Mouse (Mus musculus) intestine, postnatal 0 days (tissue): ENCODE data around the gene Tor3a. TPM values are rescaled to one million over a fixed set of nuclear protein-coding genes. Genes with fewer than 3 reads are reported as not detected.
"Not testable (repeated sequence)": the region's sequence is repeated elsewhere in the genome, so short reads cannot be mapped to it uniquely, and the experiment has no call there.

Experiments used
- ATAC-seq: fragments of 200-750 bp; cut with Nextera tagmentation; 2 replicates; pipeline ENCODE4 v1.8.0; 2017; ENCODE audit warnings: mild to moderate bottlenecking, moderate TSS enrichment, moderate library complexity
- H3K27ac ChIP-seq: fragments of 300-500 bp; sonication (generic); 2 replicates; pipeline ENCODE4 v1.5.1; 2014; ENCODE audit warnings: mild to moderate bottlenecking, low read depth, low read length, moderate library complexity
- H3K27me3 ChIP-seq: fragments of 300-500 bp; sonication (generic); replicated peaks from 2 replicates; pipeline ENCODE4 v1.6.1; 2014; ENCODE audit warnings: low read length, mixed read lengths; ENCODE audit not compliant: control insufficient read depth, insufficient read depth
- H3K36me3 ChIP-seq: fragments of 300-500 bp; sonication (generic); 2 replicates; pipeline ENCODE4 v1.6.1; 2014; ENCODE audit warnings: mild to moderate bottlenecking, moderate library complexity; ENCODE audit not compliant: control insufficient read depth, insufficient read depth
- H3K4me1 ChIP-seq: fragments of 300-500 bp; sonication (generic); replicated peaks from 2 replicates; pipeline ENCODE4 v1.6.1; 2014; ENCODE audit warnings: antibody characterized with exemption, low read length, mixed read lengths; ENCODE audit not compliant: control insufficient read depth, insufficient read depth
- H3K4me2 ChIP-seq: fragments of 300-500 bp; sonication (generic); replicated peaks from 2 replicates; pipeline ENCODE4 v1.6.1; 2014; ENCODE audit warnings: low read depth, mild to moderate bottlenecking, moderate library complexity
- H3K4me3 ChIP-seq: fragments of 300-500 bp; sonication (generic); 2 replicates; pipeline ENCODE4 v1.5.1; 2014; ENCODE audit warnings: low read depth, low read length
- H3K9ac ChIP-seq: fragments of 300-500 bp; sonication (generic); 2 replicates; pipeline ENCODE4 v1.6.1; 2014; ENCODE audit warnings: mild to moderate bottlenecking, low read depth, low read length
- H3K9me3 ChIP-seq: fragments of 300-500 bp; sonication (generic); 2 replicates; pipeline ENCODE4 v1.6.1; 2016; ENCODE audit warnings: mixed run types; ENCODE audit not compliant: control insufficient read depth
- CTCF ChIP-seq: sonication (generic); IDR thresholded peaks from 2 replicates; pipeline ENCODE4 v1.5.1; 2016; ENCODE audit warnings: low read depth, mild to moderate bottlenecking, control low read depth, antibody characterized with exemption, moderate library complexity
- WGBS: fragments of 180-500 bp; shearing (Covaris S2); extraction: QIAGEN DNeasy Blood & Tissue Kit; methylation state at CpG from one replicate; pipeline ENCODE4 v1.1.7; 2014; 5-methylcytosine and 5-hydroxymethylcytosine counted together
- polyA plus RNA-seq: library from polyadenylated mRNA; unstranded; fragments of >200 nt; fragmentation: Nextera tagmentation; extraction: Ambion mirVana; gene quantifications from 2 replicates; pipeline ENCODE4 v1.2.1, GENCODE M21; 2015

The Tor3a gene
- polyA plus RNA-seq, 1 experiment from 2014 or later: 7.1 TPM

DNA sequence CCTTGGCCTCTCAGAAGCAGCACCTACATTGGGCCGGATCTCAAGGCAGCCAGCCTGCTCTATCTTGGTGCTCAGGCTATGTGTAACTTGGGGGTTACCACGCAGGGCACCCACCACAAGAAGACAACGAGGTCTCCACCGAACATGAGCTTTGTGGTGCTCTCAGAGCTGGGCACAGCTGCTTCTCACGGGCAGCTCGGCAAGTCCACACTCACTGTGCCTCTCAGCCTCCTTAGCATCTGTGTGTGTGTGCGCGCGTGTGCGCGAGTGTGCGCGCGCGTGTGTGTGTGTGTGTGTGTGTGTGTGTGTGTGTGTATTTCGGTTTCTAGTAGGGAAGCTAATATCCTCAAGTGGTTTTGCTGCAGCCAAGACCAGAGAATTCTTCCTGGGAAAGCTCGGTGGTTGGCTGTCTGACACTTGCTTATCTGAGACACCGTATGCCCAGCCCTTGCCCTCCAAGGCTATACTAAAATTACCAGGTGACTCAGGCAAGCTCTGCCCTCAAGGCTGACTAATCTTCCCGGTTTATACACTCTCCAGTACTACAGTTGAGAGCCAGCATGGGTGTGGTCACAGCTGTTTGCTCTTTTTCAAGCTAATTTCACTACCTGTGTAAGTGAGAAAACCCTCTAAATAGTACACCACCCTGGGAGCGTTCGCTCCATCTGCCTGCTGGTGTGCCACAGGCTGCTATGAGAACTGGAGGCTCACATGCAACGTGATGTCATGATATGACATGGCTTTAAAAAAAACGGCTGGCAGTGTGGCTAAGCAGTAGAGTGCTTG is 6.8 kb downstream of the Tor3a start:
- WGBS: 65% methylated on average over 23 of the region's 23 CpGs
- Histone ChIP-seq H3K4me1 (no peaks in the 10 kb centered on the region), H3K9ac (no peak overlapping the region), H3K4me3 (no peak overlapping the region), H3K9me3 (no peaks in the 10 kb centered on the region), H3K36me3 (no peaks in the 10 kb centered on the region; the same call in 1 of the 2 replicates), H3K27ac (no peak overlapping the region), H3K27me3 (no peaks in the 10 kb centered on the region), H3K4me2 (peak overlapping the region; percentile 39; the same call in 1 of the 2 replicates)
- no peak for TF ChIP-seq CTCF
- ATAC-seq: peak; percentile 91

DNA sequence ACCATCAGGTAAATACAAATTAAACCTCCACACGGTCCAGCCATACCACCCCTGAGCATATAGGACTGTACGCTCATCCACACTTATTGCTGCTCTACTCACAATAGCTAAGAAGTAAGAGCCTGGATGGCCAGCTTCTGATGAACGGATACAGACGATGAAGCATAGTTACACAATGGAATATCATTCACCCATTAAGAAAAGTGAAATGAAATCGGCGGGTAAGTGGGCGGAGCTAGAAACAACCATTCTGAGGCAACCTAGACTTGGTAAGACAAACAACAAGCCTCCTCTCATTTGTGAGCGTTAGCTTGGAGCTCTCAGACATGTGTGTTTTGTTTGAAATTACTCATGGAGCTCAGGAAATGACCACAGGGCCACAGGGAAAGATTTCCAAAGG is 8.4 kb downstream of the Tor3a start:
- Histone ChIP-seq H3K4me2 (no peak overlapping the region), H3K9ac (no peak overlapping the region), H3K27ac (no peak overlapping the region), H3K27me3 (no peaks in the 10 kb centered on the region), H3K9me3 (no peaks in the 10 kb centered on the region), H3K4me3 (no peak overlapping the region), H3K4me1 (no peaks in the 10 kb centered on the region), H3K36me3 (no peaks in the 10 kb centered on the region; the same call in 1 of the 2 replicates)
- no peak for TF ChIP-seq CTCF
- ATAC-seq: no peak
- WGBS: 88% methylated on average over 8 of the region's 8 CpGs

GRCm38 (mm10) chr1:156660660-156661236 is 13.4 kb downstream of the Tor3a start:
- ATAC-seq, H3K4me3 ChIP-seq, H3K9ac ChIP-seq, H3K4me1 ChIP-seq, H3K27ac ChIP-seq, H3K9me3 ChIP-seq, H3K36me3 ChIP-seq, H3K27me3 ChIP-seq: not testable (repeated sequence)
- peak overlapping the region; percentile 40; the same call in 1 of the 2 replicates for H3K4me2 ChIP-seq
- WGBS: 62% methylated on average over 17 of the region's 21 CpGs

- WGBS: 69% methylated on average over 13 of the region's 13 CpGs
- no peak for TF ChIP-seq CTCF
- H3K4me1 ChIP-seq: no peaks in the 10 kb centered on the region
- ATAC-seq: peak; percentile 8; the same call in 1 of the 2 replicates
- peak overlapping the region; percentile 47 for H3K4me2 ChIP-seq
- peaks cover 4% of the 10 kb centered on the region; the same call in 1 of the 2 replicates for H3K36me3 ChIP-seq
- H3K27me3 ChIP-seq: no peaks in the 10 kb centered on the region
- no peak overlapping the region for H3K27ac ChIP-seq
- H3K9ac ChIP-seq: no peak overlapping the region
- no peaks in the 10 kb centered on the region for H3K9me3 ChIP-seq
- no peak overlapping the region for H3K4me3 ChIP-seq
Observed at GRCm38 (mm10) chr1:156659906-156660659, 14.1 kb downstream of the Tor3a start.

- H3K36me3 ChIP-seq: peaks cover 4% of the 10 kb centered on the region; the same call in 1 of the 2 replicates
- no peaks in the 10 kb centered on the region for H3K9me3 ChIP-seq
- H3K9ac ChIP-seq: no peak overlapping the region
- H3K27ac ChIP-seq: no peak overlapping the region
- no peak for TF ChIP-seq CTCF
- no peaks in the 10 kb centered on the region for H3K27me3 ChIP-seq
- no peak overlapping the region for H3K4me3 ChIP-seq
- WGBS: 86% methylated on average over 5 of the region's 5 CpGs
- no peak overlapping the region for H3K4me2 ChIP-seq
- no peak for ATAC-seq
- no peaks in the 10 kb centered on the region for H3K4me1 ChIP-seq
Observed at GRCm38 (mm10) chr1:156658676-156659075, 15.5 kb downstream of the Tor3a start.

GRCm38 (mm10) chr1:156657523-156657922 is 16.6 kb downstream of the Tor3a start:
- 70% methylated on average over 4 of the region's 4 CpGs for WGBS
- peak; percentile 77 for ATAC-seq

More at GRCm38 (mm10) chr1:156657523-156657922, 16.6 kb downstream of the Tor3a start:
- H3K27ac ChIP-seq: no peak overlapping the region
- TF ChIP-seq CTCF: peak; percentile 36; the same call in 1 of the 2 replicates
- no peaks in the 10 kb centered on the region for H3K27me3 ChIP-seq
- peaks cover 4% of the 10 kb centered on the region; the same call in 1 of the 2 replicates for H3K36me3 ChIP-seq
- H3K4me1 ChIP-seq: no peaks in the 10 kb centered on the region
- no peak overlapping the region for H3K4me3 ChIP-seq
- no peak overlapping the region for H3K9ac ChIP-seq
- no peak overlapping the region for H3K4me2 ChIP-seq
- no peaks in the 10 kb centered on the region for H3K9me3 ChIP-seq
